Mouse (Mus musculus) megakaryocyte, embryonic 14.5 days (primary cell): ENCODE measurements around the gene Ccdc146. TPM values are rescaled to one million over a fixed set of nuclear protein-coding genes. Genes with fewer than 3 reads are reported as not detected.

Source experiments
- H3K27me3 ChIP-seq: replicated peaks from 2 replicates; pipeline ENCODE3; 2012; ENCODE audit warnings: inconsistent platforms
- H3K36me3 ChIP-seq: replicated peaks from 2 replicates; pipeline ENCODE3; 2012; ENCODE audit warnings: low read length, inconsistent platforms, mixed read lengths
- H3K4me1 ChIP-seq: 2 replicates; pipeline ENCODE4 v1.6.1; 2012; ENCODE audit warnings: inconsistent platforms
- H3K4me3 ChIP-seq: replicated peaks from 2 replicates; pipeline ENCODE3; 2012; ENCODE audit warnings: moderate library complexity, mild to moderate bottlenecking, inconsistent platforms
- H3K9me3 ChIP-seq: 2 replicates; pipeline ENCODE4 v1.6.1; 2012; ENCODE audit warnings: inconsistent platforms
- FLI1 ChIP-seq: IDR thresholded peaks from 2 replicates; pipeline ENCODE4 v1.6.1; 2012; ENCODE audit warnings: low read length, inconsistent platforms, mixed read lengths
- GATA1 ChIP-seq: IDR thresholded peaks from 3 replicates; pipeline ENCODE4 v1.6.1; 2012; ENCODE audit warnings: mixed read lengths, low read length, inconsistent platforms, borderline replicate concordance
- polyA plus RNA-seq: library from polyadenylated mRNA; stranded (reverse); fragments of >175 nt; gene quantifications from 2 replicates; pipeline ENCODE4 v1.2.3, GENCODE M21; 2012; ENCODE audit warnings: low replicate concordance; ENCODE audit not compliant: insufficient read depth

Ccdc146 gene
- polyA plus RNA-seq, 1 experiment = not detected

GRCm38 (mm10) chr5:21332119-21332518, 92.4 kb downstream of the Ccdc146 start:
- no peaks in the 10 kb centered on the region for H3K36me3 ChIP-seq
- peaks cover 40% of the 10 kb centered on the region for H3K4me1 ChIP-seq
- H3K4me3 ChIP-seq = no peak overlapping the region
- H3K27me3 ChIP-seq = no peaks in the 10 kb centered on the region
- TF ChIP-seq FLI1 = no peak
- TF ChIP-seq GATA1 = no peak
- no peaks in the 10 kb centered on the region for H3K9me3 ChIP-seq

GRCm38 (mm10) chr5:21331656-21332055, 92.8 kb downstream of the Ccdc146 start:
- H3K4me1 ChIP-seq = peaks cover 43% of the 10 kb centered on the region
- TF ChIP-seq FLI1 (no peak), GATA1 (no peak)
- no peaks in the 10 kb centered on the region for H3K36me3 ChIP-seq
- no peaks in the 10 kb centered on the region for H3K9me3 ChIP-seq
- H3K27me3 ChIP-seq = no peaks in the 10 kb centered on the region
- no peak overlapping the region for H3K4me3 ChIP-seq

GRCm38 (mm10) chr5:21329672-21330665, 94.5 kb downstream of the Ccdc146 start:
- Histone ChIP-seq H3K4me1 (peaks cover 53% of the 10 kb centered on the region), H3K36me3 (no peaks in the 10 kb centered on the region), H3K9me3 (no peaks in the 10 kb centered on the region), H3K27me3 (no peaks in the 10 kb centered on the region), H3K4me3 (no peak overlapping the region)
- TF ChIP-seq FLI1 (no peak), GATA1 (no peak)

DNA sequence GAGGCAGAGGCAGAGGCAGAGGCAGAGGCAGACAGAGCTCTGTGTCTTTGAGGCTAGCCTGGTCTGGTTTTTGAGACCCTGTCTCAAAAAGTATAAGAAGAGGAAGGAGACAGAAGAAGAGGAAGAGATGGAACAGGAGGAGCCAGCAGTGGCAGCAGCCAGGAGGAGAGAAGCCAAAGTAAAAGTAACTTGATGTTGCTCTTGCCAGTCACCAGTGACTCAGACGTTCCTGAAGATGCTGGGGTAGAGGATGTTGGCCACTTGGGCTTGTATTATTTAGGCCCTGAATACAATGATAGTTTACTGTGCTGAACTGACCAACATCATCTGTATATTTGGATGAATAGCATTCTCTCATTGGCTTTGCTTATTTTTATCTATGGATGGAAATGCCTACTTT, 95.9 kb downstream of the Ccdc146 start:
- peaks cover under 1% of the 10 kb centered on the region for H3K27me3 ChIP-seq
- no peaks in the 10 kb centered on the region for H3K9me3 ChIP-seq
- H3K4me1 ChIP-seq = peaks cover 59% of the 10 kb centered on the region
- H3K36me3 ChIP-seq = no peaks in the 10 kb centered on the region
- no peak for TF ChIP-seq FLI1
- TF ChIP-seq GATA1 = no peak
- no peak overlapping the region for H3K4me3 ChIP-seq

DNA sequence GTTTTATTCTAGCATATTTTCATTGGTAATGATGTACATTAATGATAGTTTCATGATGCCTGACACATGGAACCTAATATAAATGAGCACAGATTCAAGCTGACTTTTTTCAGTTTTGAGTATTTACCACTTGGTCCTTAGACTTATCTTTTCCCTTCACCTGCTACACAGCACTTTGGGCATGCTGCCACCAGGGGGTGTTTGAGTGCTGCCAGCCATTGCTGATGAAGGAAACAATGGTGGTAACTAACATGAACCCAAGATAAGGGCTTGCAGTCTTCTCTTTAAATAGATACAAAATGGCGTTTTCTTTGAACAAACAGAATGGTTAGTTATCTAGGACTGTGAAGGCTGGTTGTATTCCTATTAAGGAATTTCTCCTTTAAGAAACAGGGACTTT, 98.0 kb downstream of the Ccdc146 start:
- Histone ChIP-seq H3K9me3 (no peaks in the 10 kb centered on the region), H3K4me1 (peaks cover 47% of the 10 kb centered on the region), H3K36me3 (no peaks in the 10 kb centered on the region), H3K4me3 (no peak overlapping the region), H3K27me3 (peaks cover 2% of the 10 kb centered on the region)
- TF ChIP-seq FLI1 (no peak), GATA1 (no peak)

DNA sequence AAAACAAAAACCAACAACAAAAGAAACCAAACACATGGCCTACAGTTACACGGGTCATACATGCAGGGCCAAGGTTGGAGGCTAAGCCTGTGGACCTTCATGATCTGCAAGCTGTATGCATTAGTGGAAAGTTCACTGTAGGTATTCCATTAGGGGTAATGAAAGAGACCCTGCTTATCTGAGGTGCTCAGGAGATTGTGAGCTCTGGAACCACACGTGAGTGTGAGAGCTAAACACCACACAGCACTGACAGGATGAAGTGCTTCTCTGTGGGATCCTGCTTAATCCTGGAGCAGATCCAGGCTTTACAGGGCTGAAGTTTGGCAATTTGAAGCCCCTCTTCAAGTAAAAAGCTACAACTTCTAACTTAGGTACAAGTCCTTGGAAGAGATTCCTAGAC, 104.3 kb downstream of the Ccdc146 start:
- no peak for TF ChIP-seq GATA1
- TF ChIP-seq FLI1 = no peak
- peaks cover 2% of the 10 kb centered on the region for H3K27me3 ChIP-seq
- H3K4me3 ChIP-seq = no peak overlapping the region
- no peaks in the 10 kb centered on the region for H3K36me3 ChIP-seq
- 0 out of 2 replicates have a peak, but pooled peaks cover 3% of the 10 kb centered on the region for H3K9me3 ChIP-seq
- peaks cover 5% of the 10 kb centered on the region for H3K4me1 ChIP-seq

DNA sequence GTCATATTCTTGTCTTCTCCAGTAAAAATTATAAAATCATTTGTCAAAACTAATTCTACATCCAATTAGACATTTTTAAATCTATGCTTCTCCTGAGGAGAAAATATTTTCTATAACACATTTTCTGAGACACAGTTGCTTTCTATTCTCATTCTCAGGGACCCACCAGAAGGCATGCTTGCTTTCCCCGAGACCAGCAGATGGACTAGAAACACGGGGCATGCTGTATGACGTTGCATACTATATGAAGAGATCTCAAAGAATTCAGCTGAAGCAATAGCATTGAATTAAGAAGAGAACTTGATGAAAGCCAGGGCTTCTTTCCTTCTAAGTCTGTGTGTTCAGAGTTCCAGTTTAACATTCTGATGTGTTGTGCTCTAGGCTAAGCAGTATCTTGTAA, 109.8 kb downstream of the Ccdc146 start:
- H3K27me3 ChIP-seq = no peaks in the 10 kb centered on the region
- peaks cover 6% of the 10 kb centered on the region for H3K36me3 ChIP-seq
- TF ChIP-seq FLI1 (no peak), GATA1 (no peak)
- H3K4me3 ChIP-seq = no peak overlapping the region
- H3K4me1 ChIP-seq = no peaks in the 10 kb centered on the region
- H3K9me3 ChIP-seq = 0 out of 2 replicates have a peak, but pooled peaks cover 3% of the 10 kb centered on the region

- no peaks in the 10 kb centered on the region for H3K9me3 ChIP-seq
- no peaks in the 10 kb centered on the region for H3K27me3 ChIP-seq
- TF ChIP-seq GATA1 (no peak), FLI1 (no peak)
- H3K4me1 ChIP-seq = no peaks in the 10 kb centered on the region
- no peak overlapping the region for H3K4me3 ChIP-seq
- peaks cover 2% of the 10 kb centered on the region for H3K36me3 ChIP-seq
Measured at GRCm38 (mm10) chr5:21307165-21307564, 117.3 kb downstream of the Ccdc146 start.

DNA sequence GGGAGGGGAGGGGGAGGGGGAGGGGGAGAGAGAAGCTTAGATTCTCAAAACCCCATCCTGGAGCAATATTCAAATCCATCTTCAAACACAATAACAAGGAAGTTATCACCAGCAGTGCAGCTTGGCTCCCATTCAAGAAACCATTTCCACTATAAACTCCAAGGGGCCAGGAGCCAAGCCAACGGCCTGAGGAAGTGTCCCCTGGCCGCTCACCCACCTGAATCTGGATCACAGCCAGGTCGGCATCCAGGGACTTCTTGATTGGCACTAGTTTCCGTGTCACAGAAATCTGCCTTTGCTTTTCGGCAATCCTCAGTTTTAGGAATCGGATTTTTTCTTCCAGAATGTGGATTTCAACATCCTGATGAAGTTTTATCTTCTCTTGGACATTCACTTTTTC, 123.5 kb downstream of the Ccdc146 start:
- H3K9me3 ChIP-seq = no peaks in the 10 kb centered on the region
- no peaks in the 10 kb centered on the region for H3K27me3 ChIP-seq
- no peak overlapping the region for H3K4me3 ChIP-seq

GRCm38 (mm10) chr5:21300058-21300457, 124.4 kb downstream of the Ccdc146 start:
- no peak overlapping the region for H3K4me3 ChIP-seq
- H3K9me3 ChIP-seq = no peaks in the 10 kb centered on the region
- no peak for TF ChIP-seq FLI1
- H3K4me1 ChIP-seq = peaks cover 3% of the 10 kb centered on the region; the same call in 1 of the 2 replicates
- no peaks in the 10 kb centered on the region for H3K27me3 ChIP-seq
- H3K36me3 ChIP-seq = peaks cover 34% of the 10 kb centered on the region

More for the DNA sequence above, 123.5 kb downstream of the Ccdc146 start:
- TF ChIP-seq FLI1 = no peak
- TF ChIP-seq GATA1 = no peak
- Histone ChIP-seq H3K36me3 (peaks cover 25% of the 10 kb centered on the region), H3K4me1 (peaks cover 2% of the 10 kb centered on the region; the same call in 1 of the 2 replicates)
